Mouse (Mus musculus): ENCODE measurements at regions not wholly inside any gene's neighbourhood (a gene's known extent, or its start where the extent isn't known, plus 50 kb on each side); places are given as distances from the start of the nearest gene placed in this dataset.

DNA sequence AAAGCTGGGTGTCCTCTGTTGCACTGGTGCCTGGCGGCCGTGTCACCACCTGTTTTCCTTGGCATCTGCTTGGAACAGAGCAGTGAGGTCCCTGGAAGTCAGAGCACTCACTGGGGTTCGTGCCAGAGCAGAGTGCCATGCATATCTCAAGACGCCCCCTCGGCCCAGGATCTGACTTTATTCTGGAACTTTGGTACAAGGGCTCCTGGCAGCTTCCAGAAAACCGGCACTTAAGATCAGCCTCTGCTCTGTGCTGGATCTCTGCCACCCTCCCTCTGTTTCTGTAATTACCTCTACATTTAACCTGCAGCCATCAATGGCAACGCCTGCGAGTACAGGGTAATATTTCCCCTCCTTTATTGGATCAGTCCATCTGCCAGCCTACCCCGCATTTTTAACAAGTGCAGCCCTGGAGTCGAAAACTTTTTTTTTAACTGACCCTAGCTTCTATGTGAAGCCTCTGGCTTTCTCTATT is 416.9 kb downstream of the Nr2f2 start:
- Histone ChIP-seq H3K9ac (ENCODE audit: low read depth, low read length) (no peak overlapping the region), H3K27ac (ENCODE audit: low read depth, low read length) (no peak overlapping the region), H3K4me3 (ENCODE audit: low read depth, low read length) (no peak overlapping the region), H3K4me1 (replicated peaks; ENCODE audit: control insufficient read depth, insufficient read depth, low read length) (0 out of 2 replicates have a peak, but pooled peaks cover 2% of the 10 kb centered on the region), H3K36me3 (ENCODE audit: control insufficient read depth, insufficient read depth, low read length) (no peaks in the 10 kb centered on the region), H3K4me2 (replicated peaks; ENCODE audit: low read depth, low read length) (no peak overlapping the region), H3K9me3 (ENCODE audit: control insufficient read depth, low read length) (no peaks in the 10 kb centered on the region), H3K27me3 (ENCODE audit: control insufficient read depth, insufficient read depth, low read length) (peaks cover 16% of the 10 kb centered on the region; the same call in 1 of the 2 replicates)
- 40% methylated on average over 10 of the region's 10 CpGs for WGBS
- peak; percentile 9 for DNase-seq (ENCODE audit: low spot score)
- no peak for ATAC-seq (ENCODE audit: low FRiP score)

DNA sequence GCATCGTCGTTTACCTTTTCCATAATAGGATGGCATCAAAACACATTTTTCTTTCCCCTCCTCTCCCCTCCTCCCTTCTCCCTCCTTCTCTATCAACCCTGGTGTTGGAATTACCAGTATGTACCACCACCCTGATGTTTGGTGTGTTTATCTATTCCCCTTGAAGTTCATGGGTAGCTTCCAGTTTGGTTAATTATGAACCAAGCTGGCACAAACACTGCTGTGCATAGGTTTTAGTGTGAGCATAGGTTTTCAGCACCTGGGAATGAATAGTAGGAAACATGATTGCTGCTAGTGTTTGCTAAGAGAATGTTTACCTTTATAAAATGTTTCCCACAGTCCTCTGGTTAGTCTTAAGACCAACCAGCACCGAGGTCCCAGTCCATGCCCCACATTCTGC is 420.1 kb downstream of the Nr2f2 start:
- Histone ChIP-seq H3K36me3 (ENCODE audit: control insufficient read depth, insufficient read depth, low read length) (no peaks in the 10 kb centered on the region), H3K27me3 (ENCODE audit: control insufficient read depth, insufficient read depth, low read length) (peaks cover 7% of the 10 kb centered on the region; the same call in 1 of the 2 replicates), H3K4me3 (ENCODE audit: low read depth, low read length) (no peak overlapping the region), H3K4me1 (replicated peaks; ENCODE audit: control insufficient read depth, insufficient read depth, low read length) (0 out of 2 replicates have a peak, but pooled peaks cover 2% of the 10 kb centered on the region), H3K27ac (ENCODE audit: low read depth, low read length) (no peak overlapping the region), H3K9ac (ENCODE audit: low read depth, low read length) (no peak overlapping the region), H3K4me2 (replicated peaks; ENCODE audit: low read depth, low read length) (no peak overlapping the region), H3K9me3 (ENCODE audit: control insufficient read depth, low read length) (no peaks in the 10 kb centered on the region)
- no peak for DNase-seq (ENCODE audit: low spot score)
- no peak for ATAC-seq (ENCODE audit: low FRiP score)
- WGBS, result 90% methylated on average over 3 of the region's 3 CpGs

GRCm38 (mm10) chr7:69941881-69942280 is 424.7 kb downstream of the Nr2f2 start:
- Histone ChIP-seq H3K9me3 (ENCODE audit: control insufficient read depth, low read length) (no peaks in the 10 kb centered on the region), H3K36me3 (ENCODE audit: control insufficient read depth, insufficient read depth, low read length) (no peaks in the 10 kb centered on the region), H3K27me3 (ENCODE audit: control insufficient read depth, insufficient read depth, low read length) (0 out of 2 replicates have a peak, but pooled peaks cover 2% of the 10 kb centered on the region), H3K4me1 (replicated peaks; ENCODE audit: control insufficient read depth, insufficient read depth, low read length) (no peaks in the 10 kb centered on the region), H3K9ac (ENCODE audit: low read depth, low read length) (no peak overlapping the region), H3K27ac (ENCODE audit: low read depth, low read length) (no peak overlapping the region), H3K4me2 (replicated peaks; ENCODE audit: low read depth, low read length) (no peak overlapping the region), H3K4me3 (ENCODE audit: low read depth, low read length) (no peak overlapping the region)
- no peak for DNase-seq (ENCODE audit: low spot score)
- 92% methylated on average over 6 of the region's 6 CpGs for WGBS
- no peak for ATAC-seq (ENCODE audit: low FRiP score)

DNA sequence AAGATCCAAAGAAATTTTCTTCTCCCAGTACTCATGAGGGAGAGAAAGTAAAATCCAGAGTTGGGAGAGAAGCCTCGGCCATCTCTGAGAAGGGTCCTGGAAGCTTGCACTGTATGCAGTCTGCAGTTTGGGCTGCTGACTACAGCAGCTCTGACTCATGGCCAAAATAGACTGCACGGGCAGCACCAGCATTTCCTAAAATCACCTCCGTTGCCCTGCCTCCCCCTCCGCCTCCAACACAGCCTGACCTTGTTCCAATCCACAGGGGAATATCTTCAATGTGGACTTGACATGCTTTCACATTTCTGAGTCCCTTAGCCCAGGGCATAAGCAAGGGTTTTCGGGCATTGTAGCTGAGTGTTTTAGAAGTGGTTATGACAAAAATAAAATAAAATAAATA is 441.3 kb downstream of the Nr2f2 start:
- Histone ChIP-seq H3K4me2 (replicated peaks; ENCODE audit: low read depth, low read length) (no peak overlapping the region), H3K27me3 (ENCODE audit: control insufficient read depth, insufficient read depth, low read length) (no peaks in the 10 kb centered on the region), H3K4me3 (ENCODE audit: low read depth, low read length) (no peak overlapping the region), H3K9ac (ENCODE audit: low read depth, low read length) (no peak overlapping the region), H3K9me3 (ENCODE audit: control insufficient read depth, low read length) (no peaks in the 10 kb centered on the region), H3K36me3 (ENCODE audit: control insufficient read depth, insufficient read depth, low read length) (no peaks in the 10 kb centered on the region), H3K27ac (ENCODE audit: low read depth, low read length) (no peak overlapping the region), H3K4me1 (replicated peaks; ENCODE audit: control insufficient read depth, insufficient read depth, low read length) (no peaks in the 10 kb centered on the region)
- 93% methylated on average over 5 of the region's 5 CpGs for WGBS
- no peak for DNase-seq (ENCODE audit: low spot score)
- ATAC-seq (ENCODE audit: low FRiP score), result no peak

DNA sequence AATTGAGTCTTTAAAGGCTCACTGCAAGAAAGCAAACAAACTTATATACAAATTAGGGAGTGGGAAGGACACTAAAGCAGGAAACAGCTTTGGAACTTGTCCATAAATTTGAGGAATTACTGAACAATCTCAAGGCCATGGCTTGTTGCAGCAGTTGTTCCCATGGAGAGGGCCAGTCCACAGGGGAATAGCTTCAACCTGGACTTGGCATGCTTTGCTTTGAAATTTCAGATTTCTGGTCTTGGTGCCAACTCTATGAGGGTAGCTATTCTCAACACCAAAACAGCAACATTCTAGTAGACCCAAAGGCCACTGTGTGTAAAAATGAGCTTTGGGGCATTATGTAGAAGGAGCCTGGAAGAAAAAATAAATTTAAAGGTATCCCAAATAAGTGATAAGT is 442.0 kb downstream of the Nr2f2 start:
- Histone ChIP-seq H3K4me2 (replicated peaks; ENCODE audit: low read depth, low read length) (no peak overlapping the region), H3K9me3 (ENCODE audit: control insufficient read depth, low read length) (no peaks in the 10 kb centered on the region), H3K36me3 (ENCODE audit: control insufficient read depth, insufficient read depth, low read length) (no peaks in the 10 kb centered on the region), H3K4me3 (ENCODE audit: low read depth, low read length) (no peak overlapping the region), H3K9ac (ENCODE audit: low read depth, low read length) (no peak overlapping the region), H3K27ac (ENCODE audit: low read depth, low read length) (no peak overlapping the region), H3K27me3 (ENCODE audit: control insufficient read depth, insufficient read depth, low read length) (no peaks in the 10 kb centered on the region), H3K4me1 (replicated peaks; ENCODE audit: control insufficient read depth, insufficient read depth, low read length) (no peaks in the 10 kb centered on the region)
- ATAC-seq (ENCODE audit: low FRiP score) (no peak), DNase-seq (ENCODE audit: low spot score) (no peak)

DNA sequence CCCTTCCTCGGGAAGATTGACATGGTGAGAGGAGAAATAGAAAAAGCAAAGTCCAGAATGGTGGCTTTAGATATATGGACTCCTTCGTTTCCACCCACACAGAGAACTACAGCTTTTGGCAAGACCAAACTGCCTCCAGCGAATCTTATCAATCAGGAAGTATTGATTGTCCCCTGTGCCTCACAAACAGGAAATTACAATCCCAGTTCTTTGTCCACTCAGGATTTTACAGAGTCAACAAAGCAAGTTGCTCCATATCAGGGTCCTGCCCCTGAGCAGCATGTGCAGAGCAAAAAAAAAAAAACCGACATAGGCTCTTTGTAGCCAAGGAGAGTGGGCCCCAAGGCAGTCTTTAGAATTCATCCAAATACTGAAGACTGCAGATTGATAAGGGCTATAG is 454.8 kb downstream of the Nr2f2 start:
- ATAC-seq (ENCODE audit: low FRiP score), result no peak

GRCm38 (mm10) chr7:69890503-69891061 is 476.0 kb downstream of the Nr2f2 start:
- H3K4me3 ChIP-seq (ENCODE audit: low read depth, low read length), result no peak overlapping the region
- no peaks in the 10 kb centered on the region for H3K9me3 ChIP-seq (ENCODE audit: control insufficient read depth, low read length)
- no peaks in the 10 kb centered on the region for H3K36me3 ChIP-seq (ENCODE audit: control insufficient read depth, insufficient read depth, low read length)
- WGBS, result 61% methylated on average over 9 of the region's 9 CpGs
- DNase-seq (ENCODE audit: low spot score), result no peak
- no peak overlapping the region for H3K9ac ChIP-seq (ENCODE audit: low read depth, low read length)
- no peaks in the 10 kb centered on the region for H3K4me1 ChIP-seq (replicated peaks; ENCODE audit: control insufficient read depth, insufficient read depth, low read length)
- ATAC-seq (ENCODE audit: low FRiP score), result no peak
- H3K4me2 ChIP-seq (replicated peaks; ENCODE audit: low read depth, low read length), result no peak overlapping the region
- H3K27ac ChIP-seq (ENCODE audit: low read depth, low read length), result no peak overlapping the region
- H3K27me3 ChIP-seq (ENCODE audit: control insufficient read depth, insufficient read depth, low read length), result no peaks in the 10 kb centered on the region; the same call in 1 of the 2 replicates

More for the DNA sequence above, 454.8 kb downstream of the Nr2f2 start:
- no peak overlapping the region for H3K4me3 ChIP-seq (ENCODE audit: low read depth, low read length)
- no peak for DNase-seq (ENCODE audit: low spot score)
- no peaks in the 10 kb centered on the region for H3K27me3 ChIP-seq (ENCODE audit: control insufficient read depth, insufficient read depth, low read length)
- H3K4me1 ChIP-seq (replicated peaks; ENCODE audit: control insufficient read depth, insufficient read depth, low read length), result no peaks in the 10 kb centered on the region
- no peak overlapping the region for H3K4me2 ChIP-seq (replicated peaks; ENCODE audit: low read depth, low read length)
- H3K27ac ChIP-seq (ENCODE audit: low read depth, low read length), result no peak overlapping the region
- H3K9ac ChIP-seq (ENCODE audit: low read depth, low read length), result no peak overlapping the region
- H3K9me3 ChIP-seq (ENCODE audit: control insufficient read depth, low read length), result no peaks in the 10 kb centered on the region
- 77% methylated on average over 4 of the region's 4 CpGs for WGBS
- no peaks in the 10 kb centered on the region for H3K36me3 ChIP-seq (ENCODE audit: control insufficient read depth, insufficient read depth, low read length)

- no peaks in the 10 kb centered on the region for H3K36me3 ChIP-seq (ENCODE audit: control insufficient read depth, insufficient read depth, low read length)
- 34% methylated on average over 7 of the region's 7 CpGs for WGBS
- H3K4me2 ChIP-seq (replicated peaks; ENCODE audit: low read depth, low read length), result no peak overlapping the region
- no peak overlapping the region for H3K27ac ChIP-seq (ENCODE audit: low read depth, low read length)
- no peaks in the 10 kb centered on the region for H3K27me3 ChIP-seq (ENCODE audit: control insufficient read depth, insufficient read depth, low read length)
- H3K4me3 ChIP-seq (ENCODE audit: low read depth, low read length), result no peak overlapping the region
- H3K4me1 ChIP-seq (replicated peaks; ENCODE audit: control insufficient read depth, insufficient read depth, low read length), result no peaks in the 10 kb centered on the region
- DNase-seq (ENCODE audit: low spot score), result peak; percentile 45
- H3K9me3 ChIP-seq (ENCODE audit: control insufficient read depth, low read length), result no peaks in the 10 kb centered on the region
- ATAC-seq (ENCODE audit: low FRiP score), result 0 out of 2 replicates have a peak, but pooled peaks have one; percentile 19
- no peak overlapping the region for H3K9ac ChIP-seq (ENCODE audit: low read depth, low read length)
These were observed 478.3 kb downstream of the Nr2f2 start for GRCm38 (mm10) chr7:69888251-69888650.

GRCm38 (mm10) chr7:69877031-69877430 is 489.5 kb downstream of the Nr2f2 start:
- no peaks in the 10 kb centered on the region for H3K9me3 ChIP-seq (ENCODE audit: control insufficient read depth, low read length)
- no peaks in the 10 kb centered on the region for H3K4me1 ChIP-seq (replicated peaks; ENCODE audit: control insufficient read depth, insufficient read depth, low read length)
- no peak overlapping the region for H3K9ac ChIP-seq (ENCODE audit: low read depth, low read length)
- ATAC-seq (ENCODE audit: low FRiP score) (no peak), DNase-seq (ENCODE audit: low spot score) (no peak)
- no peaks in the 10 kb centered on the region for H3K36me3 ChIP-seq (ENCODE audit: control insufficient read depth, insufficient read depth, low read length)
- H3K27ac ChIP-seq (ENCODE audit: low read depth, low read length), result no peak overlapping the region
- H3K4me3 ChIP-seq (ENCODE audit: low read depth, low read length), result no peak overlapping the region
- H3K27me3 ChIP-seq (ENCODE audit: control insufficient read depth, insufficient read depth, low read length), result no peaks in the 10 kb centered on the region
- H3K4me2 ChIP-seq (replicated peaks; ENCODE audit: low read depth, low read length), result no peak overlapping the region

All from hindbrain, embryonic 11.5 days (tissue).